Comparison of ENCODE assay signal across 8 mouse cellular contexts in the genomic region with DNA sequence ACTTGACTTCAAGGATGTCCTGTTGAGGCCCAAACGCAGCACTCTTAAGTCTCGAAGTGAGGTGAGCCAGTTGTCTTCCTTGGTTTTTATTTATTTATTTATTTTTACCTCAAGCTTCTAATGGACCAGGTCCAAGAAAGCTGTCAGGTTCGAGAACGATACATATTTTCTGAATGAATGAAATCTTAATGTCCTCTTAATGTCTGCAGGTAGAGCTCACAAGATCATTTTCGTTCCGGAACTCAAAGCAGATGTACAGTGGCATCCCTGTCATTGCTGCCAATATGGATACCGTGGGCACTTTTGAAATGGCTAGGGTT. TPM values are rescaled to one million over a fixed set of nuclear protein-coding genes. Genes with fewer than 3 reads are reported as not detected.
DNase-seq lines count a peak whose midpoint lies in the region; ATAC-seq and TF ChIP-seq lines count a peak whose summit lies in the region.

No protein-coding gene starts in this region.

- peak overlapping the region; percentile 73 for H3K27ac ChIP-seq in heart, postnatal 0 days (ENCODE audit: low read depth)
- peak overlapping the region; percentile 78 for H3K27ac ChIP-seq in MEL (ENCODE audit: control insufficient read depth, low read depth, low read length)
- H3K27ac ChIP-seq in hindbrain, embryonic 11.5 days (ENCODE audit: low read depth, low read length), result no peak overlapping the region
- H3K27ac ChIP-seq in midbrain, embryonic 10.5 days (replicated peaks), result peak overlapping the region; percentile 96

- no peak for TF ChIP-seq POLR2A in MEL (IDR thresholded peaks at IDR 0.05; ENCODE audit: control insufficient read depth in 1 of 2, insufficient read depth in 1 of 2, low read depth in 1 of 2, low read length in 2 of 2, poor library complexity in 1 of 2)

- no peak for TF ChIP-seq CTCF in heart, postnatal 0 days (IDR thresholded peaks at IDR 0.05; ENCODE audit: low read depth)
- no peak for TF ChIP-seq CTCF in MEL (IDR thresholded peaks at IDR 0.05 in 2 of 3, conservative IDR thresholded peaks at IDR 0.05 in 1 of 3; ENCODE audit: control insufficient read depth in 1 of 3, insufficient read depth in 1 of 3, low read depth in 2 of 3, low read length in 3 of 3, poor library complexity in 1 of 3, severe bottlenecking in 1 of 3)

- TF ChIP-seq RAD21 in MEL (IDR thresholded peaks at IDR 0.05; ENCODE audit: low read depth, low read length), result no peak

- H3K27me3 ChIP-seq in heart, postnatal 0 days (ENCODE audit: control insufficient read depth, insufficient read depth, low read length), result no peaks in the 10 kb centered on the region
- no peaks in the 10 kb centered on the region for H3K27me3 ChIP-seq in MEL (ENCODE audit: control insufficient read depth in 1 of 2, insufficient read depth in 2 of 2, low read length in 2 of 2)
- H3K27me3 ChIP-seq in hindbrain, embryonic 11.5 days (ENCODE audit: control insufficient read depth, insufficient read depth, low read length), result no peaks in the 10 kb centered on the region
- no peaks in the 10 kb centered on the region for H3K27me3 ChIP-seq in midbrain, embryonic 10.5 days (ENCODE audit: low read depth, poor library complexity, severe bottlenecking)

- peak overlapping the region; percentile 90; the same call in 1 of the 2 replicates for H3K9ac ChIP-seq in heart, postnatal 0 days (replicated peaks; ENCODE audit: low read depth, low read length)
- H3K9ac ChIP-seq in MEL (ENCODE audit: control insufficient read depth, low read depth, low read length, poor library complexity, severe bottlenecking), result peak overlapping the region; percentile 71
- H3K9ac ChIP-seq in hindbrain, embryonic 11.5 days (ENCODE audit: low read depth, low read length), result peak overlapping the region; percentile 71

- H3K9me3 ChIP-seq in heart, postnatal 0 days (replicated peaks; ENCODE audit: control insufficient read depth, low read length), result no peaks in the 10 kb centered on the region
- no peaks in the 10 kb centered on the region for H3K9me3 ChIP-seq in MEL (replicated peaks; ENCODE audit: insufficient read depth, low read length)
- no peaks in the 10 kb centered on the region for H3K9me3 ChIP-seq in hindbrain, embryonic 11.5 days (ENCODE audit: control insufficient read depth, low read length)
- H3K9me3 ChIP-seq in midbrain, embryonic 10.5 days (replicated peaks), result no peaks in the 10 kb centered on the region

- no peak for DNase-seq in heart, postnatal 0 days (ENCODE audit: low spot score)
- no peak for DNase-seq in heart, postnatal 36 days
- DNase-seq in MEL (ENCODE audit: low read depth, low spot score), result no peak
- DNase-seq in hindbrain, embryonic 11.5 days (ENCODE audit: low spot score), result no peak
- no peak for DNase-seq in midbrain, embryonic 10.5 days (ENCODE audit: low spot score)
- no peak for DNase-seq in thymus, postnatal 0 days (ENCODE audit: low spot score)
- DNase-seq in urinary bladder, adult 2 months (ENCODE audit: low spot score), result no peak
- no peak for DNase-seq in embryo, embryonic 9.5 days (ENCODE audit: extremely low spot score)

- H3K36me3 ChIP-seq in heart, postnatal 0 days (replicated peaks; ENCODE audit: control insufficient read depth, insufficient read depth, low read length), result peaks cover 33% of the 10 kb centered on the region
- peaks cover 2 to 33% of the 10 kb centered on the region in 2 experiments; a peak in 3 of 4 replicates for H3K36me3 ChIP-seq in MEL (ENCODE audit: control insufficient read depth in 1 of 2, insufficient read depth in 2 of 2, low read length in 2 of 2)
- H3K36me3 ChIP-seq in hindbrain, embryonic 11.5 days (ENCODE audit: control insufficient read depth, insufficient read depth, low read length), result peaks cover 3% of the 10 kb centered on the region; the same call in 1 of the 2 replicates
- H3K36me3 ChIP-seq in midbrain, embryonic 10.5 days, result peaks cover 45% of the 10 kb centered on the region

- peak overlapping the region; percentile 88 for H3K4me2 ChIP-seq in heart, postnatal 0 days (ENCODE audit: low read depth, low read length)
- H3K4me2 ChIP-seq in hindbrain, embryonic 11.5 days (replicated peaks; ENCODE audit: low read depth, low read length), result peak overlapping the region; percentile 90

- peak overlapping the region; percentile 89 for H3K4me3 ChIP-seq in heart, postnatal 0 days (ENCODE audit: low read depth, low read length)
- H3K4me3 ChIP-seq in MEL (ENCODE audit: control insufficient read depth in 1 of 2, insufficient read depth in 1 of 2, low read depth in 2 of 2, low read length in 2 of 2), result peak overlapping the region; percentile 63 to 69
- H3K4me3 ChIP-seq in hindbrain, embryonic 11.5 days (ENCODE audit: low read depth, low read length), result peak overlapping the region; percentile 75
- H3K4me3 ChIP-seq in midbrain, embryonic 10.5 days, result peak overlapping the region; percentile 82

- peaks cover 18% of the 10 kb centered on the region for H3K4me1 ChIP-seq in heart, postnatal 0 days (ENCODE audit: control insufficient read depth, insufficient read depth)
- H3K4me1 ChIP-seq in MEL (ENCODE audit: control insufficient read depth in 1 of 2, insufficient read depth in 2 of 2, low read length in 2 of 2), result peaks cover 4 to 12% of the 10 kb centered on the region in 2 experiments; a peak in 3 of 4 replicates
- H3K4me1 ChIP-seq in hindbrain, embryonic 11.5 days (replicated peaks; ENCODE audit: control insufficient read depth, insufficient read depth, low read length), result peaks cover 6% of the 10 kb centered on the region; the same call in 1 of the 2 replicates
- H3K4me1 ChIP-seq in midbrain, embryonic 10.5 days, result peaks cover 28% of the 10 kb centered on the region

- no peak for ATAC-seq in heart, postnatal 0 days (ENCODE audit: insufficient read depth, low read depth)
- no peak for ATAC-seq in hindbrain, embryonic 11.5 days (ENCODE audit: low FRiP score)

- intact Hi-C loops in heart, postnatal 36 days (cut with DNase I), result loop anchor here (5.0 kb wide), 1 partner anchor 35 kb away; the partner anchor contains the start of genes Gm49378 and Ipo4

- 69% methylated on average over 7 of the region's 7 CpGs for WGBS in heart, postnatal 0 days
- 82% methylated on average over 7 of the region's 7 CpGs for WGBS in hindbrain, embryonic 11.5 days
- 82% methylated on average over 7 of the region's 7 CpGs for WGBS in midbrain, embryonic 10.5 days

- peaks cover 29% of the 10 kb centered on the region for H3K79me2 ChIP-seq in MEL (ENCODE audit: control insufficient read depth, insufficient read depth, low read length, poor library complexity)

- TF ChIP-seq EP300 in heart, postnatal 0 days (IDR thresholded peaks at IDR 0.05; ENCODE audit: low read depth), result no peak
- TF ChIP-seq EP300 in MEL (IDR thresholded peaks at IDR 0.05; ENCODE audit: low read depth in 1 of 2, low read length in 2 of 2), result no peak; a peak in 1 of 4 replicates

RNA-seq across cellular contexts. Expression of gene Nedd8, which starts 0.8 kb away (rescaled TPM):
- total RNA-seq in heart, postnatal 0 days (2014; rRNA removed; ENCODE audit: low replicate concordance), result 137 and 141 TPM in 2 replicates
- 460 and 483 TPM in 2 replicates for polyA plus RNA-seq in heart, postnatal 0 days (2015; fragmentation: Nextera tagmentation; extraction: Ambion mirVana)
- 100 to 1,000 TPM; 242 to 257 TPM for total RNA-seq in heart, postnatal 36 days (2021)
- total RNA-seq in MEL (2012; rRNA removed), result 515 and 516 TPM in 2 replicates
- 100 to 1,000 TPM in 1 of 2 experiments, not detected in 1; 528 TPM for polyA plus RNA-seq in MEL (2012; ENCODE audit: insufficient read depth in 1 of 2, insufficient read length in 2 of 2, low read depth in 1 of 2, low replicate concordance in 2 of 2, missing spikeins in 1 of 2)
- 596 and 597 TPM in 2 replicates for polyA plus RNA-seq in hindbrain, embryonic 11.5 days (2014; fragmentation: Nextera tagmentation; extraction: Ambion mirVana)
- polyA plus RNA-seq in midbrain, embryonic 10.5 days (2016; fragmentation: Nextera tagmentation; extraction: Ambion mirVana), result 610 and 632 TPM in 2 replicates
- polyA plus RNA-seq in thymus, postnatal 0 days (2015; fragmentation: Nextera tagmentation; extraction: Ambion mirVana), result 529 and 550 TPM in 2 replicates
- polyA plus RNA-seq in urinary bladder, adult 2 months (2012; rRNA removed), result 250 and 278 TPM in 2 replicates

RNA-seq across cellular contexts. Expression of gene Gmpr2, which starts 1.0 kb away (rescaled TPM):
- 27.4 and 31.8 TPM in 2 replicates for total RNA-seq in heart, postnatal 0 days (2014; rRNA removed; ENCODE audit: low replicate concordance)
- 27.7 and 29.2 TPM in 2 replicates for polyA plus RNA-seq in heart, postnatal 0 days (2015; fragmentation: Nextera tagmentation; extraction: Ambion mirVana)
- total RNA-seq in heart, postnatal 36 days (2021), result 10 to 100 TPM; 10.8 to 11.0 TPM
- total RNA-seq in MEL (2012; rRNA removed), result 22.3 and 24.5 TPM in 2 replicates
- polyA plus RNA-seq in MEL (2012; ENCODE audit: insufficient read depth in 1 of 2, insufficient read length in 2 of 2, low read depth in 1 of 2, low replicate concordance in 2 of 2, missing spikeins in 1 of 2), result 10 to 100 TPM in 1 of 2 experiments, not detected in 1; 28.8 TPM
- 54.6 and 58.8 TPM in 2 replicates for polyA plus RNA-seq in hindbrain, embryonic 11.5 days (2014; fragmentation: Nextera tagmentation; extraction: Ambion mirVana)
- 63.5 and 65.0 TPM in 2 replicates for polyA plus RNA-seq in midbrain, embryonic 10.5 days (2016; fragmentation: Nextera tagmentation; extraction: Ambion mirVana)
- 67.1 and 71.3 TPM in 2 replicates for polyA plus RNA-seq in thymus, postnatal 0 days (2015; fragmentation: Nextera tagmentation; extraction: Ambion mirVana)
- polyA plus RNA-seq in urinary bladder, adult 2 months (2012; rRNA removed), result 28.1 and 32.9 TPM in 2 replicates

RNA-seq across cellular contexts. Expression of gene Tinf2, which starts 8.9 kb away (rescaled TPM):
- total RNA-seq in heart, postnatal 0 days (2014; rRNA removed; ENCODE audit: low replicate concordance), result 11.9 and 20.2 TPM in 2 replicates
- 15.9 and 17.1 TPM in 2 replicates for polyA plus RNA-seq in heart, postnatal 0 days (2015; fragmentation: Nextera tagmentation; extraction: Ambion mirVana)
- total RNA-seq in heart, postnatal 36 days (2021), result 10 to 100 TPM in 1 of 2 experiments, 1 to 10 TPM in 1; 10.0 to 12.9 TPM
- total RNA-seq in MEL (2012; rRNA removed), result 27.2 and 27.8 TPM in 2 replicates
- 10 to 100 TPM in 1 of 2 experiments, not detected in 1; 53.0 TPM for polyA plus RNA-seq in MEL (2012; ENCODE audit: insufficient read depth in 1 of 2, insufficient read length in 2 of 2, low read depth in 1 of 2, low replicate concordance in 2 of 2, missing spikeins in 1 of 2)
- polyA plus RNA-seq in hindbrain, embryonic 11.5 days (2014; fragmentation: Nextera tagmentation; extraction: Ambion mirVana), result 52.7 and 63.1 TPM in 2 replicates
- polyA plus RNA-seq in midbrain, embryonic 10.5 days (2016; fragmentation: Nextera tagmentation; extraction: Ambion mirVana), result 70.5 and 74.5 TPM in 2 replicates
- polyA plus RNA-seq in thymus, postnatal 0 days (2015; fragmentation: Nextera tagmentation; extraction: Ambion mirVana), result 55.4 and 57.7 TPM in 2 replicates
- polyA plus RNA-seq in urinary bladder, adult 2 months (2012; rRNA removed), result 19.2 and 22.9 TPM in 2 replicates

RNA-seq across cellular contexts. Expression of gene Mdp1, which starts 12.4 kb away (rescaled TPM):
- 62.4 and 66.0 TPM in 2 replicates for total RNA-seq in heart, postnatal 0 days (2014; rRNA removed; ENCODE audit: low replicate concordance)
- polyA plus RNA-seq in heart, postnatal 0 days (2015; fragmentation: Nextera tagmentation; extraction: Ambion mirVana), result 98.6 and 104 TPM in 2 replicates
- total RNA-seq in heart, postnatal 36 days (2021), result 10 to 100 TPM; 42.6 to 57.7 TPM
- 25.5 and 30.6 TPM in 2 replicates for total RNA-seq in MEL (2012; rRNA removed)
- 10 to 100 TPM in 1 of 2 experiments, not detected in 1; 25.6 TPM for polyA plus RNA-seq in MEL (2012; ENCODE audit: insufficient read depth in 1 of 2, insufficient read length in 2 of 2, low read depth in 1 of 2, low replicate concordance in 2 of 2, missing spikeins in 1 of 2)
- 67.7 and 70.2 TPM in 2 replicates for polyA plus RNA-seq in hindbrain, embryonic 11.5 days (2014; fragmentation: Nextera tagmentation; extraction: Ambion mirVana)
- polyA plus RNA-seq in midbrain, embryonic 10.5 days (2016; fragmentation: Nextera tagmentation; extraction: Ambion mirVana), result 65.3 and 72.9 TPM in 2 replicates
- 78.1 and 80.2 TPM in 2 replicates for polyA plus RNA-seq in thymus, postnatal 0 days (2015; fragmentation: Nextera tagmentation; extraction: Ambion mirVana)
- 37.0 and 42.4 TPM in 2 replicates for polyA plus RNA-seq in urinary bladder, adult 2 months (2012; rRNA removed)

RNA-seq across cellular contexts. Expression of gene Tssk4, which starts 22.7 kb away (rescaled TPM):
- 0.12 TPM in 1 of 2 replicates, not detected in the other for total RNA-seq in heart, postnatal 0 days (2014; rRNA removed; ENCODE audit: low replicate concordance)
- 0.25 and 0.31 TPM in 2 replicates for polyA plus RNA-seq in heart, postnatal 0 days (2015; fragmentation: Nextera tagmentation; extraction: Ambion mirVana)
- under 1 TPM; 0.51 to 0.61 TPM for total RNA-seq in heart, postnatal 36 days (2021)
- total RNA-seq in MEL (2012; rRNA removed), result 0.08 and 0.10 TPM in 2 replicates
- under 1 TPM in 1 of 2 experiments, not detected in 1; 0.40 TPM for polyA plus RNA-seq in MEL (2012; ENCODE audit: insufficient read depth in 1 of 2, insufficient read length in 2 of 2, low read depth in 1 of 2, low replicate concordance in 2 of 2, missing spikeins in 1 of 2)
- polyA plus RNA-seq in hindbrain, embryonic 11.5 days (2014; fragmentation: Nextera tagmentation; extraction: Ambion mirVana), result 0.38 and 0.48 TPM in 2 replicates
- polyA plus RNA-seq in midbrain, embryonic 10.5 days (2016; fragmentation: Nextera tagmentation; extraction: Ambion mirVana), result 0.75 and 0.79 TPM in 2 replicates
- 0.62 and 0.81 TPM in 2 replicates for polyA plus RNA-seq in thymus, postnatal 0 days (2015; fragmentation: Nextera tagmentation; extraction: Ambion mirVana)
- polyA plus RNA-seq in urinary bladder, adult 2 months (2012; rRNA removed), result 1.1 and 1.4 TPM in 2 replicates
